Mouse (Mus musculus) cerebellum, adult 9-10 months (tissue): ENCODE data around the gene Scp2.
"Not testable (repeated sequence)": the region's sequence is repeated elsewhere in the genome, so short reads cannot be mapped to it uniquely, and the experiment has no call there.

Experiments used
- DNase-seq: peaks from one replicate; pipeline ENCODE4 v3.0.0; 2022

Gene Scp2

GRCm38 (mm10) chr4:108096345-108096744 lies 48.5 kb downstream of the Scp2 start, which contains the start of gene Podn:
TSS of gene Podn (minus strand) at chr4:108096445.
- no peak for DNase-seq

- DNase-seq = no peak
Measured at GRCm38 (mm10) chr4:108092741-108093397, 51.9 kb downstream of the Scp2 start.

- no peak for DNase-seq
Measured at GRCm38 (mm10) chr4:108083993-108084392, 60.8 kb downstream of the Scp2 start.

GRCm38 (mm10) chr4:108083032-108083735 lies 61.6 kb downstream of the Scp2 start:
- DNase-seq = no peak

- DNase-seq = no peak
Measured at GRCm38 (mm10) chr4:108082401-108082806, 62.4 kb downstream of the Scp2 start.

GRCm38 (mm10) chr4:108080876-108081275 lies 63.9 kb downstream of the Scp2 start:
- DNase-seq = no peak

GRCm38 (mm10) chr4:108079762-108080161 lies 65.0 kb downstream of the Scp2 start:
- DNase-seq = no peak

GRCm38 (mm10) chr4:108079191-108079590 lies 65.6 kb downstream of the Scp2 start:
- DNase-seq = not testable (repeated sequence)

GRCm38 (mm10) chr4:108077224-108077955 lies 67.4 kb downstream of the Scp2 start:
- DNase-seq = no peak

- no peak for DNase-seq
Measured at GRCm38 (mm10) chr4:108074204-108074823, 70.5 kb downstream of the Scp2 start.

- DNase-seq = no peak
Measured at GRCm38 (mm10) chr4:108072086-108072485, 72.7 kb downstream of the Scp2 start.

- DNase-seq = peak; percentile 91
Measured at GRCm38 (mm10) chr4:108071235-108071901, 73.4 kb downstream of the Scp2 start.

- DNase-seq = no peak
Measured at GRCm38 (mm10) chr4:108070723-108071122, 74.1 kb downstream of the Scp2 start.

- no peak for DNase-seq
Measured at GRCm38 (mm10) chr4:108070286-108070685, 74.5 kb downstream of the Scp2 start.

- DNase-seq = no peak
Measured at GRCm38 (mm10) chr4:108068081-108068480, 76.7 kb downstream of the Scp2 start.

- no peak for DNase-seq
Measured at GRCm38 (mm10) chr4:108067261-108067660, 77.5 kb downstream of the Scp2 start.

GRCm38 (mm10) chr4:108066569-108066968 lies 78.2 kb downstream of the Scp2 start:
- DNase-seq = no peak

- DNase-seq = no peak
Measured at GRCm38 (mm10) chr4:108065176-108065844, 79.5 kb downstream of the Scp2 start.

GRCm38 (mm10) chr4:108063616-108064015 lies 81.2 kb downstream of the Scp2 start:
- DNase-seq = no peak

- no peak for DNase-seq
Measured at GRCm38 (mm10) chr4:108062524-108062923, 82.3 kb downstream of the Scp2 start.

- DNase-seq = peak; percentile 37
Measured at GRCm38 (mm10) chr4:108060774-108061173, 84.0 kb downstream of the Scp2 start.
